Mouse (Mus musculus) embryonic stem cell, embryonic (primary cell): ENCODE measurements at regions not wholly inside any gene's neighbourhood (a gene's known extent, or its start where the extent isn't known, plus 50 kb on each side); places are given as distances from the start of the nearest gene placed in this dataset.
"Not testable (repeated sequence)": the region's sequence is repeated elsewhere in the genome, so short reads cannot be mapped to it uniquely, and the experiment has no call there.

Source experiments
- CTCF ChIA-PET, 4 experiments: fragments of 300-600 bp in 2 of 4; fragments of 350-600 bp in 2 of 4; sonication (Branson Sonifier 250); formaldehyde crosslinking; loops; one replicate each; lab custom pipeline; 2022; ENCODE audit warnings: inconsistent platforms in 2 of 4; lab: Charles Lee
- POLR2A ChIA-PET, 4 experiments: fragments of 300-600 bp in 2 of 4; fragments of 350-600 bp in 2 of 4; sonication (Branson Sonifier 250); formaldehyde crosslinking; loops; one replicate each; lab custom pipeline; 2022; ENCODE audit warnings: antibody characterized with exemption in 4 of 4, inconsistent platforms in 1 of 4; lab: Charles Lee

GRCm38 (mm10) chr8:71823655-71824622 is 57.9 kb upstream of the Zfp709 start:
- CTCF ChIA-PET, POLR2A ChIA-PET: not testable (repeated sequence)

- POLR2A ChIA-PET, CTCF ChIA-PET: not testable (repeated sequence)
Observed at GRCm38 (mm10) chr8:71822749-71823148, 59.1 kb upstream of the Zfp709 start.

GRCm38 (mm10) chr8:71819936-71820335 is 61.9 kb upstream of the Zfp709 start:
- CTCF ChIA-PET = not testable (repeated sequence)
- POLR2A ChIA-PET = interaction anchor here in 1 of 4 experiments (0.6 kb wide), 1 partner anchor 692 kb away, joined by 3 read pairs; no protein-coding TSS in a partner anchor

GRCm38 (mm10) chr8:71819381-71819780 is 62.4 kb upstream of the Zfp709 start:
- CTCF ChIA-PET, POLR2A ChIA-PET: not testable (repeated sequence)

- POLR2A ChIA-PET = not testable (repeated sequence)
- CTCF ChIA-PET = interaction anchor here in 1 of 4 experiments (0.6 kb wide), 1 partner anchor 155 kb away, joined by 4 read pairs; no protein-coding TSS in a partner anchor
Observed at GRCm38 (mm10) chr8:71816272-71817034, 65.4 kb upstream of the Zfp709 start.

GRCm38 (mm10) chr8:71815813-71816212 is 66.0 kb upstream of the Zfp709 start:
- CTCF ChIA-PET, POLR2A ChIA-PET: not testable (repeated sequence)

- POLR2A ChIA-PET, CTCF ChIA-PET: not testable (repeated sequence)
Observed at GRCm38 (mm10) chr8:71814740-71815514, 66.9 kb upstream of the Zfp709 start.

- POLR2A ChIA-PET, CTCF ChIA-PET: not testable (repeated sequence)
Observed at GRCm38 (mm10) chr8:71813889-71814288, 67.9 kb upstream of the Zfp709 start.

- CTCF ChIA-PET, POLR2A ChIA-PET: not testable (repeated sequence)
Observed at GRCm38 (mm10) chr8:71813239-71813638, 68.6 kb upstream of the Zfp709 start.

GRCm38 (mm10) chr8:71807788-71808187 is 74.0 kb upstream of the Zfp709 start:
- CTCF ChIA-PET, POLR2A ChIA-PET: not testable (repeated sequence)

- CTCF ChIA-PET, POLR2A ChIA-PET: not testable (repeated sequence)
Observed at GRCm38 (mm10) chr8:71804586-71804985, 77.2 kb upstream of the Zfp709 start.

GRCm38 (mm10) chr8:71802226-71802625 is 76.7 kb upstream of the Fcho1 start:
- CTCF ChIA-PET, POLR2A ChIA-PET: not testable (repeated sequence)

GRCm38 (mm10) chr8:71789031-71789460 is 63.5 kb upstream of the Fcho1 start:
- POLR2A ChIA-PET, CTCF ChIA-PET: not testable (repeated sequence)

GRCm38 (mm10) chr8:71780624-71781023 is 55.1 kb upstream of the Fcho1 start:
- POLR2A ChIA-PET, CTCF ChIA-PET: not testable (repeated sequence)

- POLR2A ChIA-PET, CTCF ChIA-PET: not testable (repeated sequence)
Observed at GRCm38 (mm10) chr8:71779824-71780223, 54.3 kb upstream of the Fcho1 start.

- POLR2A ChIA-PET, CTCF ChIA-PET: not testable (repeated sequence)
Observed at GRCm38 (mm10) chr8:71779380-71779779, 53.9 kb upstream of the Fcho1 start.

- ChIA-PET POLR2A (no interaction called here), CTCF (no interaction called here)
Observed at GRCm38 (mm10) chr8:71778916-71779315, 53.4 kb upstream of the Fcho1 start.
